Mouse (Mus musculus): ENCODE data around the gene Cx3cl1. TPM values are rescaled to one million over a fixed set of nuclear protein-coding genes. Genes with fewer than 3 reads are reported as not detected.

Gene Cx3cl1
- polyA plus RNA-seq, 1 experiment from 2014 or later, result 8.1 TPM

- 79% methylated on average over 1 of the region's 1 CpGs for WGBS
- Histone ChIP-seq H3K36me3 (ENCODE audit: control insufficient read depth, insufficient read depth, low read length) (no peaks in the 10 kb centered on the region), H3K4me3 (ENCODE audit: control insufficient read depth in 1 of 2, insufficient read depth in 1 of 2, low read depth in 1 of 2, low read length in 2 of 2) (no peak overlapping the region), H3K9me3 (ENCODE audit: control insufficient read depth, low read length) (no peaks in the 10 kb centered on the region), H3K27ac (replicated peaks in 1 of 2; ENCODE audit: control insufficient read depth in 1 of 2, insufficient read depth in 1 of 2, low read depth in 2 of 2, low read length in 2 of 2) (no peak overlapping the region), H3K4me2 (ENCODE audit: low read length) (no peak overlapping the region), H3K4me1 (ENCODE audit: control insufficient read depth in 2 of 2, insufficient read depth in 2 of 2, low read length in 2 of 2) (peaks cover 33 to 37% of the 10 kb centered on the region in 2 experiments), H3K9ac (ENCODE audit: low read length) (no peak overlapping the region), H3K27me3 (ENCODE audit: control insufficient read depth, insufficient read depth, low read length) (peaks cover 25% of the 10 kb centered on the region)
- no peak for ATAC-seq (ENCODE audit: insufficient number of reproducible peaks, insufficient read depth, low FRiP score, low read depth)
These were observed 2.8 kb downstream of the Cx3cl1 start for GRCm38 (mm10) chr8:94774601-94775000.

GRCm38 (mm10) chr8:94776346-94776745 lies 4.5 kb downstream of the Cx3cl1 start:
- ATAC-seq (ENCODE audit: insufficient number of reproducible peaks, insufficient read depth, low FRiP score, low read depth), result no peak
- H3K9ac ChIP-seq (ENCODE audit: low read length), result no peak overlapping the region

GRCm38 (mm10) chr8:94778036-94778435 lies 6.2 kb downstream of the Cx3cl1 start:
- no peak overlapping the region for H3K9ac ChIP-seq (ENCODE audit: low read length)

More at GRCm38 (mm10) chr8:94776346-94776745, 4.5 kb downstream of the Cx3cl1 start:
- WGBS, result 78% methylated on average over 2 of the region's 2 CpGs
- Histone ChIP-seq H3K27me3 (ENCODE audit: control insufficient read depth, insufficient read depth, low read length) (peaks cover 14% of the 10 kb centered on the region), H3K4me1 (ENCODE audit: control insufficient read depth in 2 of 2, insufficient read depth in 2 of 2, low read length in 2 of 2) (peaks cover 40 to 41% of the 10 kb centered on the region in 2 experiments), H3K9me3 (ENCODE audit: control insufficient read depth, low read length) (no peaks in the 10 kb centered on the region), H3K36me3 (ENCODE audit: control insufficient read depth, insufficient read depth, low read length) (no peaks in the 10 kb centered on the region), H3K4me3 (ENCODE audit: control insufficient read depth in 1 of 2, insufficient read depth in 1 of 2, low read depth in 1 of 2, low read length in 2 of 2) (no peak overlapping the region), H3K4me2 (ENCODE audit: low read length) (no peak overlapping the region), H3K27ac (replicated peaks in 1 of 2; ENCODE audit: control insufficient read depth in 1 of 2, insufficient read depth in 1 of 2, low read depth in 2 of 2, low read length in 2 of 2) (no peak overlapping the region)

GRCm38 (mm10) chr8:94778473-94778872 lies 6.7 kb downstream of the Cx3cl1 start:
- Histone ChIP-seq H3K27ac (replicated peaks in 1 of 2; ENCODE audit: control insufficient read depth in 1 of 2, insufficient read depth in 1 of 2, low read depth in 2 of 2, low read length in 2 of 2) (peak overlapping the region; percentile 20 to 59; a peak in 3 of 4 replicates), H3K9me3 (ENCODE audit: control insufficient read depth, low read length) (no peaks in the 10 kb centered on the region), H3K4me3 (ENCODE audit: control insufficient read depth in 1 of 2, insufficient read depth in 1 of 2, low read depth in 1 of 2, low read length in 2 of 2) (no peak overlapping the region), H3K36me3 (ENCODE audit: control insufficient read depth, insufficient read depth, low read length) (no peaks in the 10 kb centered on the region), H3K9ac (ENCODE audit: low read length) (no peak overlapping the region), H3K4me2 (ENCODE audit: low read length) (0 out of 2 replicates have a peak overlapping the region, but pooled peaks have one; percentile 0), H3K4me1 (ENCODE audit: control insufficient read depth in 2 of 2, insufficient read depth in 2 of 2, low read length in 2 of 2) (peaks cover 35 to 36% of the 10 kb centered on the region in 2 experiments), H3K27me3 (ENCODE audit: control insufficient read depth, insufficient read depth, low read length) (no peaks in the 10 kb centered on the region)
- peak; percentile 53; the same call in 1 of the 2 replicates for ATAC-seq (ENCODE audit: insufficient number of reproducible peaks, insufficient read depth, low FRiP score, low read depth)
- 46% methylated on average over 5 of the region's 5 CpGs for WGBS

More at GRCm38 (mm10) chr8:94778036-94778435, 6.2 kb downstream of the Cx3cl1 start:
- Histone ChIP-seq H3K27me3 (ENCODE audit: control insufficient read depth, insufficient read depth, low read length) (peaks cover 3% of the 10 kb centered on the region), H3K4me1 (ENCODE audit: control insufficient read depth in 2 of 2, insufficient read depth in 2 of 2, low read length in 2 of 2) (peaks cover 38% of the 10 kb centered on the region in 2 experiments), H3K36me3 (ENCODE audit: control insufficient read depth, insufficient read depth, low read length) (no peaks in the 10 kb centered on the region), H3K9me3 (ENCODE audit: control insufficient read depth, low read length) (no peaks in the 10 kb centered on the region), H3K4me2 (ENCODE audit: low read length) (0 out of 2 replicates have a peak overlapping the region, but pooled peaks have one; percentile 0), H3K27ac (replicated peaks in 1 of 2; ENCODE audit: control insufficient read depth in 1 of 2, insufficient read depth in 1 of 2, low read depth in 2 of 2, low read length in 2 of 2) (peak overlapping the region; percentile 20 to 59; a peak in 3 of 4 replicates), H3K4me3 (ENCODE audit: control insufficient read depth in 1 of 2, insufficient read depth in 1 of 2, low read depth in 1 of 2, low read length in 2 of 2) (no peak overlapping the region)
- ATAC-seq (ENCODE audit: insufficient number of reproducible peaks, insufficient read depth, low FRiP score, low read depth), result peak; percentile 39; the same call in 1 of the 2 replicates
- 12% methylated on average over 10 of the region's 10 CpGs for WGBS

- Histone ChIP-seq H3K9ac (ENCODE audit: low read length) (no peak overlapping the region), H3K9me3 (ENCODE audit: control insufficient read depth, low read length) (no peaks in the 10 kb centered on the region), H3K4me3 (ENCODE audit: control insufficient read depth in 1 of 2, insufficient read depth in 1 of 2, low read depth in 1 of 2, low read length in 2 of 2) (no peak overlapping the region), H3K27me3 (ENCODE audit: control insufficient read depth, insufficient read depth, low read length) (no peaks in the 10 kb centered on the region), H3K4me2 (ENCODE audit: low read length) (no peak overlapping the region), H3K36me3 (ENCODE audit: control insufficient read depth, insufficient read depth, low read length) (no peaks in the 10 kb centered on the region), H3K4me1 (ENCODE audit: control insufficient read depth in 2 of 2, insufficient read depth in 2 of 2, low read length in 2 of 2) (peaks cover 35 to 38% of the 10 kb centered on the region in 2 experiments), H3K27ac (replicated peaks in 1 of 2; ENCODE audit: control insufficient read depth in 1 of 2, insufficient read depth in 1 of 2, low read depth in 2 of 2, low read length in 2 of 2) (peak overlapping the region in 1 of 2 experiments; percentile 59; a peak in 2 of 4 replicates)
- ATAC-seq (ENCODE audit: insufficient number of reproducible peaks, insufficient read depth, low FRiP score, low read depth), result no peak
- 72% methylated on average over 10 of the region's 10 CpGs for WGBS
These were observed 7.2 kb downstream of the Cx3cl1 start for GRCm38 (mm10) chr8:94778895-94779533.

- no peaks in the 10 kb centered on the region for H3K36me3 ChIP-seq (ENCODE audit: control insufficient read depth, insufficient read depth, low read length)
- H3K4me2 ChIP-seq (ENCODE audit: low read length), result no peak overlapping the region
- 93% methylated on average over 16 of the region's 16 CpGs for WGBS
- H3K27me3 ChIP-seq (ENCODE audit: control insufficient read depth, insufficient read depth, low read length), result no peaks in the 10 kb centered on the region
- H3K9ac ChIP-seq (ENCODE audit: low read length), result no peak overlapping the region
- H3K4me3 ChIP-seq (ENCODE audit: control insufficient read depth in 1 of 2, insufficient read depth in 1 of 2, low read depth in 1 of 2, low read length in 2 of 2), result no peak overlapping the region
- peaks cover 35 to 41% of the 10 kb centered on the region in 2 experiments for H3K4me1 ChIP-seq (ENCODE audit: control insufficient read depth in 2 of 2, insufficient read depth in 2 of 2, low read length in 2 of 2)
- H3K27ac ChIP-seq (replicated peaks in 1 of 2; ENCODE audit: control insufficient read depth in 1 of 2, insufficient read depth in 1 of 2, low read depth in 2 of 2, low read length in 2 of 2), result no peak overlapping the region
- no peaks in the 10 kb centered on the region for H3K9me3 ChIP-seq (ENCODE audit: control insufficient read depth, low read length)
- ATAC-seq (ENCODE audit: insufficient number of reproducible peaks, insufficient read depth, low FRiP score, low read depth), result no peak
These were observed 7.9 kb downstream of the Cx3cl1 start for GRCm38 (mm10) chr8:94779534-94780294.

GRCm38 (mm10) chr8:94780491-94781154 lies 8.8 kb downstream of the Cx3cl1 start:
- WGBS, result 68% methylated on average over 21 of the region's 21 CpGs
- H3K4me1 ChIP-seq (ENCODE audit: control insufficient read depth in 2 of 2, insufficient read depth in 2 of 2, low read length in 2 of 2), result peaks cover 40 to 45% of the 10 kb centered on the region in 2 experiments

More at GRCm38 (mm10) chr8:94780491-94781154, 8.8 kb downstream of the Cx3cl1 start:
- Histone ChIP-seq H3K36me3 (ENCODE audit: control insufficient read depth, insufficient read depth, low read length) (no peaks in the 10 kb centered on the region), H3K4me2 (ENCODE audit: low read length) (no peak overlapping the region), H3K9me3 (ENCODE audit: control insufficient read depth, low read length) (no peaks in the 10 kb centered on the region), H3K4me3 (ENCODE audit: control insufficient read depth in 1 of 2, insufficient read depth in 1 of 2, low read depth in 1 of 2, low read length in 2 of 2) (no peak overlapping the region), H3K27me3 (ENCODE audit: control insufficient read depth, insufficient read depth, low read length) (no peaks in the 10 kb centered on the region), H3K27ac (replicated peaks in 1 of 2; ENCODE audit: control insufficient read depth in 1 of 2, insufficient read depth in 1 of 2, low read depth in 2 of 2, low read length in 2 of 2) (no peak overlapping the region), H3K9ac (ENCODE audit: low read length) (no peak overlapping the region)
- ATAC-seq (ENCODE audit: insufficient number of reproducible peaks, insufficient read depth, low FRiP score, low read depth), result no peak
